Mouse (Mus musculus) left cerebral cortex, adult 8-10 months (tissue): Measurements from ENCODE around the gene Arntl. TPM values are rescaled to one million over a fixed set of nuclear protein-coding genes. Genes with fewer than 3 reads are reported as not detected.
A peak's percentile ranks its signal among the peaks of the same experiment; 100 is the strongest.

ENCODE experiments used
- DNase-seq, 2 experiments: peaks; one replicate each; pipeline ENCODE4 v3.0.0; 2022; ENCODE audit warnings: low spot score in 2 of 2
- total RNA-seq, 4 experiments: library from RNA; stranded (reverse); gene quantifications; 2 replicates each; pipeline ENCODE4 v1.2.4; 2022

Gene Arntl
- 10 to 100 TPM; 29.6 to 37.8 (median 30.6) TPM for total RNA-seq

DNA sequence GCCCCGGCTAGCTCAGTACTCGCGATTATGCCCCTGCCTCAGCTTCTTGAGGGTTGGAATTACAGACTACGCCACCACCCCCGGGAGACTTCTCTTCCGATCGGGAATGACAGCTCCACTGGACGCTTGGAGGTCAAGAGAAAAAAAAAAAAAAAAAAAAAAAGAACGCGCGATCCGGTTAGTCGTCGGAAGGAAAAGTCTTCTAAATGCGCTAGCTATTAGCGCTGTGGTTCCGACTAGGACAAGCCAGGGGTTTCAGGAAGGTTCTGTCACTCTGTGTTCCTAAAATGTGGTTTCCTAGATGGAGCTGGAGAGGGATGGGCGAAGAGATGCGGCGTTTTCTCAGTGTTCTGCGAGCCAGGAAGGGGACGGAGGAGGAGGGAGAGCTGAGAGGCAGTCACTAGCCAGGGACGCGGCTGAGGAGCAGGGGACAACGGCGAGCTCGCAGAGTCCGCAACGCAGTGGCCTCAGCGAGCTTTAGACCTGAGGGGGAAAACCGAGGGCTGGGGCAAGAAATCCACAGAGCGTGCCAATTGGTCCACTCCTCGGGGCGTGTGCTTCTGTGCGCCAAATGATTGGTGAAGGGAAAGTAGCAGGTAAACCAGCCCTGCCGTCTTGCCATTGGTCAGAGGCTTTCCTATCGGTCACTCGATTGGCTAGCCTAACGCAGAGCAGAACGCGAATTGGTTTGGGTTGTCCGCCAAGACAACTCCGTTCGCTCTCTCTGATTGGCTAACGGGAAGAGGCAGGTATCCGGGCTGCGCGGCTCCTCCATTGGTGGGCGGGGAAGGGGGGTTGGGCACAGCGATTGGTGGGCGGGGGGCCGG, at the start of gene Arntl:
Arntl (plus strand) TSS at position 822 of the 827 bp plus-strand sequence.
- DNase-seq: peak; percentile 83 to 99

DNA sequence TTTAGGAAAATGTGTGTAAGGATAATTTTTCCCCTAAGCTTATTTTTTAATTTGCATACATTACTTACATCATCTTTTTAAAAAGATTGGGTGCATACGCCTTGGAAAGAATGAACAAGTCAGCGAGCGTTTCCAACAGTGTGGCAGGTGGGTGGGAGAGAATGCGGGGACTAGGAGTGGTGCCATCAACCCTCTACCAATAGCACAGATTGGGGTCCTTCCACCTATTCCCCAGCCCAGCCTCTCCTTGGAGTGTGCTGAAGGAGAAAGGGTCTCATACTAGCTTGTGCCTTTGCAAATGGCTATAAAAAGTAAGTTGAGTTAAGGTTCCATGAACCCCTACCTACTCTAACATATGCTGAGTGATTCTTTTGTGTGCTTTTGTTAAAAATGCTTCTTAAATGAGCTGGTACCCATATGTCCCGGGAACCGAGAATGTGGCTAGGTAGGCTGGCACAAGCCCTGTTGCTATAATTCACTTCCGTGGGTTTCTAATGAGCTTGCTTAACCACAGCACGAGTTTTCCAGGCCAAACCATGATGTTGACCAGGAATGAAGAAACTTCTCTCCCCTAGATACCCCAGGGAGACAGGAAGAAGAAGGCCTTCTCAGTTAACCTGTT, 46.1 kb upstream of the Arntl start:
- DNase-seq: peak in 1 of 2 experiments; percentile 72

DNA sequence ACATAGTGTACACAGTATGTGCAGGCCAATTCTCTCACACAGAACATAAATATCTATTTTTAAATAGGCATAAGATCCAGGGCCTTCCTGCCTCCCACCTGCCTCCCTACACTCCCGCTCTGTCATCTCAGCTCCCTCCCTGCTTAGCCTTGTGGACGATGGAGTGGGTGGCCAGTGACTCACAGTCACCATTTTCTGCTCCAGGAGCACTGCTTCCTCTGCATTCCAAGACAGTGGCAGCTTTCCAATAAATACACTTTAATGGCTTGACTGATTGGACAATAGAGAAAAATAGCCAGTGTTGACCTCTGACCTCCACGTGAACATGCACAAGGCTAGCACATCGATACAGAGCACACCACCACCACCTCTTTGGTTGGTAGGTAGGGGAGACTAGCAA, 42.5 kb upstream of the Arntl start:
- DNase-seq: peak in 1 of 2 experiments; percentile 83

DNA sequence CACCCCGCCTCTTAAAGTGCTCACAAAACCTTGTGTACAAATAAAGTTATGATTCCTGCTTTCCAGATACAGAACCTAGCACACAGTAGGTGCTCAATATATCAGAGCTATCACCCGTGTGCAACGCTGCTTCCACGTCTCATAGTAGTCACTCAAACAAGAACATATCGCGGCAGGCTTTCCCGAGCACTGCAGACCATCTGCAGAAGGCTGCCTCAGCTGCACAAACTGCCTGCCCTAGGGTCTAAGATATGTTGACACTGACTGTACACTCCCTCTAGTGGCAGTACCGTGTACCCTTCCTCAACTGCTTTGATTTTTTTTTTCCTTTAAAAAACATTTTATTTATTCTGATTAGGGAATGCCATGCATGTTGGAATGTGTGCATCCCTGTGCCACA, 40.2 kb upstream of the Arntl start:
- no peak for DNase-seq

DNA sequence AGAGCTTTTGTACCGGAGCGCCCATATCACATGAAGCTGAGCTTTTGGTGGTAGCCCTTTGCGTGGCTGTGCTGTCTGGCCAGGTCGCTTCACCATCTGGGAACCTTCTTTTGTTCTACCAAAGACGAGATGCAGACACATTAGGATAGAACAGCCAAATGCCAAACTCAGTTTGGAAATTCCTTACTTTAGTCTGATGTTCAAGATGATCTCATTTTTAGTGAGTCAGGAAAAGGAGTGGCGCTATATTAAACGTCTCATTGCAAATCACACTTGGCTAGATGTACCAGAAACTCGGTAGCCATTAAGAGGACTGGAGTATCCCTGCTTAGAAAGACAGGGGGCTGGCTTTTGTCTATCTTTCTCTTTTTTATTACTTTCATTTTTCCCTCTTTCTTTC, 38.7 kb upstream of the Arntl start:
- DNase-seq: no peak

DNA sequence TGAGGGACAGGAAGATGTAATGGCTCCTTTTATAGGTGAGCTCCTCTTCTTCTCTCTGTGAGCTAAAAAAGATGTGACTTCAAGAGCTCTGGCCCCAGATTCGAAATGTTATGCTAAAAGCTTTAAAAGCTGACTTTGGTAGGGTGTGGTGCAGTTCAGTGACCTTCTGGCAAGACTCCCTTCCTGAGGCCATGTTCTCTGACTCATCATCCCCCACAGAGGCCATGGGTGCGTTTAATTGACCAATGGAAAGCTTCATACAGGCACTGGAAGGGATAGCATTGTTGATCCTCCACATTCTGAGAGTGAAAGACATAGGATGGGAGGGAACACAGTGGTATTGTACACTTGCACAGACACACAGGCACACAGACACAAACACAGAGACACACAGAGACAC, 34.8 kb upstream of the Arntl start:
- DNase-seq: no peak

DNA sequence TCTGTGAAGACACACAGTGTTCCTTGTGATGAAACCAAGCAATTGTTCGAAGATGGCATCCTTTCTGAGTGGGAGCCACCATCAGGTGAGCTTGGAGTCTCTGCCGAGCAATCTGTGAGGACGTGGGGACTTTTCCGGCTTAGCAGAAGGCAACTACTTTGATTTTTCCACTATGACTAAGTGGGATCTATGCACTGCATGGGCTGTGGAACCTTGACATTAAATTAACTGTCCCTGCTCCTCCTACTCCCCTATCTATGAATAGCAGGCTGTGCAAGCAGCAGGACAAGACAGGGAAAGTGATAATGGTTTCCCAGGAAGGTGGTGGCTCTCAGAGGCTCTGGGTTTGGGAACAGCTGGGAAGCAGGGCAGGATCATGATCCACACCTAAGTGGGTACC, 31.8 kb upstream of the Arntl start:
- peak in 1 of 2 experiments; percentile 41 for DNase-seq

DNA sequence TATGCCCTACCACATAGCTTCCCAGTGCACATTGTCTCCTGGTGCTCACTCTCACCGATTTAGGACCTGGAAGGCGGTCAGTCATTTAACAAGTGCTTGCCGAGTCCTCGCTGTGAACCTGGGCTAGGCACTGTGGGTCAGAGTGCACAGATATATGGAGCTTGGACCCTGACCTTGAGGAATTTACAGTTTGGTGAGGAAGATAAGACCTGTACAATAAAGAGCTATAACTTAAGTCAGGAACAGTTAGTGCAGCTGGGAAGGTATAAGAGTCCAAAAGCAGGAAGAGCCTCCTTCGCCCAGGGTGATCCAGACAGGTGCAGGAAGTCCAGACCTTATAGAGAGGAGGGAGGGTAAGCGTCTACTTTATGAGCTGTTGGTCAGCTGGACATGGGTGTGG, 29.2 kb upstream of the Arntl start:
- DNase-seq: no peak

DNA sequence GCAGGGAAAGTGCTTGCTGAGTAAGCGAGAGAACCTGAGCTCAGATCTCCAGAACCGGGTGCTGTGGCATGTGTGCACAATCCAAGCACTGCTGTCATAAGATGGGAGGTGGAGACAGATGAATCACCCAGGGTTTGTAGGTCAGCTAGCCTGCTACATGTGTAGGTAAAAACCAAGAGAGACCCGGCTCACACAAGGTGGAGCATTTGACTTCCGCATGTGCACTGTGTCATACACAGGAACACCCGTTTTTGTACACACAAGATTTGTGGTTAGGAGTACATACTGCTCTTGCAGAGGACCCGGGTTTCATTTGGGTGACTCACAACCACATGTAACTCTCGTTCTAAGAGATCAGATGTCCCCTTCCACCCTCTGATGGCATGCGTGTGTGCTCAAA, 23.5 kb upstream of the Arntl start:
- no peak for DNase-seq

DNA sequence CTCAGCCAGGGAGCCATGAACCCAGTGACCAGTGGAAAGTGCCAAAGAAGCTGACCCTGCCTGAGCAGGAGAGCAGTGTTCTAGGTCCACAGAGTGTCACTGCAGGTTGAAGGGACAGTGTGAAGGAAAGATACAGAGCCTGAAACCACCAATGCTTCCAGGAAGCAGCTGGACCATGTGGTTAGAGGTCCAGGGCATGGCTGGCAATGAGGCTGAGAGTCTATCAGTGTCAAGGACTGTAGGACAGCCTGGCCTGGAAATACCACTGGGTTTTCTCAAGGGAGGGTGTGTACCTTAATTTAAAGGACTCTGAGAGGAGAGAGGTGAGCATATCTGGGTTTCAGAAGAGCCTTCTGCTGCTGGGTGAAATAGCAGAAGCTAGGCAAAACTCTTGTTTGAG, 22.2 kb upstream of the Arntl start:
- no peak for DNase-seq

DNA sequence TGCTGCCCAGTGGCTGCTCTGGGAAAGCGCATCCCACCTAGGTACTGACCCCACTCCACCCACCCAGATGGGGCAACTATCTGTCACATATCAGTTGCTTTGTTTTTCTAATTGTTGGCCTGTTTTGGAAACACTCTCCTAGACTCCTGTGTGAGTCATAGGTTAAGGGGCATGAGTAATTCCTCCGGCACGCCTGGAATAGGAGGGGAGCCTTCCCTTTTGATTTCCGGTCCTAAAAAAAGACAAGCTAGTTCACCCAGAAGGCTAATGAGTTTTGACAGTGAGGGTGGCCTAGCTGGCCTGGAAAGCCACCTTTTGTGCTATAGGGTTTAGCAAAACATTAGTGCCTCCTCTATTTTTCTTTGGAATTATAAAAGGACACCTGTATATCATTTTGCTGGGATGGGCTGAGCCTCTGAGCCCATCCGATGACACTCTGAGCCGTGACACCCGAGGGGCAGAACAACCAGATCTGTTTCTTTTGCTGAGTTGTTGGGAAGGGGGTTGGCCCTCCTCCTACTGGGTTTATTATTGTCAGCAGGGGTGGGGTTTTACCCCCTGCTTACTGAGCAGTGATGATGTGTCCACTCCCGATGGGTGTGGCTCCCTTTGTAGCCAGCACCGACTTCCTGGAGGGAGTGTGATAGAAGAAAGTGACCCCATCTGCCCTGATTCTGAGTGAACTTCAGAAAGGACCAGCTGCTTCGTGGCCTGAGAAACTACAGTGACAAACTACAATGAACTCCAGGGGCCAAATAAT, 21.0 kb upstream of the Arntl start:
- no peak for DNase-seq

DNA sequence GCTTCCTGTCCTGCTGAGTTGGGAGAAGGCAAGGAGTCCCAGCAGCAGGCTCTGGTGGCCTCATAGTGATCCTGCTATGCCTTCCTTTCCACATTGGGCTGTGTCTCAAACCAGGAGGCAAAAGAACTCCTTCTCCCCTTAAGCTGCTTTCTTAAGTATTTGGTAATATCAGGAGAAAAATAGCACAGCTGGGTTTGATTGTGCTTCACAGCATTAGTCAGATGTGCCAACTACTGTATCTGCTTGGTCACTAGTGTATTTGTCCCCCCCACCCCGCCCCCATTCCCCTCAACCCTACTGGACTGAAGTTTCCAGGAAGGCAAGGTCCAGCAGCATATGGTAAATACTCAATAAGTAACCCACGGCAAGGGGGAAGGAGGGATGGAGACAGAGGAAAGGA, 19.2 kb upstream of the Arntl start:
- DNase-seq: no peak

DNA sequence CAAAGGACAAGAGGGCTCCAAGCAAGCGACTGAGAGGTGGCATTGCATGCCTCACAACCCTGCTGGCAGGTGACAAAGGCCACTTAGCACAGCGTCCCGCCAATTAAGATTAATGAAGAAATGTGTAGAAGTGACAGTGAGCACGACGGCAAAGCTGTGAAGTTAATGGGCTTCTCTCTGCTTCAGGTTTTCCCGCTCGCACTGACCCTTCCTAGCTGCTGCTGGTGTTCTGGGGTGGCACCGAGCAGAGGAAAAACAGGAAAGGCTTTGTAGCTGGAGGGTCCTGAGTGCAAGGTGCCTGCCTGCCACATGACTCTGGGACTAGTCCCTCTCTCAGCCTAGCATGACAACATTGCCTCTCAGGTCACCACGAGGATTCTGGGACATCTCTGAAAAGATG, 18.7 kb upstream of the Arntl start:
- DNase-seq: no peak

DNA sequence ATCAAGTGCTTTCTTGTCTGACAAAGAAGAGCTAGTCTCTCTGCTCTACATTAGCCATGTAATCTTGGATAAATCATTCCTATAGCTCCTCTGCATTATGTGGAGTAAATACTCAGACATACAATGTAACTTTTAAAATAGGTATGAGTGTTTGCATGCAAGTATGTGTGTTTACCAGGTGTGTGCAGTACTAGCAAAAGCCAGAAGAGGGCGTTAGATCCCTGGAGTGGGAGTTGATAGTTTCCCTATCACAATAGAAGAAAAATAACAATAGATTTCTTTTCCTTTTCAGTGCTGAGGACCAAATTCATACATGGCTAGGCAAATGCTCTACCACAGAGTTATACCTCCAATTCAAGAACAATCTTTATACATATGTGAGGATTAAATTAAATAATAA, 15.5 kb upstream of the Arntl start:
- no peak for DNase-seq

DNA sequence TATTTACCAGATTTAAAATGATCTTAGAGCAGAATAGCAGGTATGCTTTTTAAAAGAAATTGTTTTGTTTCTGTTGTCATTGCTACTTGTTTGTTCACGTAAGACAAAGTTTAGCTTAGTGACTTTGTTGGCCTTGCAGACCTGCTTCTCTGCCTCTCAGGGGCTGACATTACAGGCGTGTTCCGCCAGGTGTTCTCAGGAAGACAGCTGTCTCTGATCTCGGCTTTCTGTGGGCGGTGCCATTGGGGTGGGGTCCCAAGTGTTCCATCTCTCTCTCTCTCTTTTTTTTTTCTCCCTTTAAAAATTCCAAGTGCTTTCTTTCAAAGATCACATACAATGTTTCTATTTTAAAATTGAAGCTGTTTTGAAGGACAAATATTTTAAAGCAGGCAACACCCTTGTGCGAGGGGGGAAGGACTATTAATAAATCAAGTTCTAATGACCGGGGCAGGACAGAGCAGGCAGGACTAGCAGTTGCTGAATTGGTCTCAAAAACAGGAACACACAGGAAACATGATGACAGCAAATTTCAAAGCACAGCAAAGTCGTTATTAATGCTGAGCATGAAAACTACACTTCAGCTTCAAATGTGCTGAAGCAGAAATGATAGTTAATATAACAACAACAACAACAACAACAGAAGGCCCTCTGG, 14.4 kb upstream of the Arntl start:
- DNase-seq: no peak

DNA sequence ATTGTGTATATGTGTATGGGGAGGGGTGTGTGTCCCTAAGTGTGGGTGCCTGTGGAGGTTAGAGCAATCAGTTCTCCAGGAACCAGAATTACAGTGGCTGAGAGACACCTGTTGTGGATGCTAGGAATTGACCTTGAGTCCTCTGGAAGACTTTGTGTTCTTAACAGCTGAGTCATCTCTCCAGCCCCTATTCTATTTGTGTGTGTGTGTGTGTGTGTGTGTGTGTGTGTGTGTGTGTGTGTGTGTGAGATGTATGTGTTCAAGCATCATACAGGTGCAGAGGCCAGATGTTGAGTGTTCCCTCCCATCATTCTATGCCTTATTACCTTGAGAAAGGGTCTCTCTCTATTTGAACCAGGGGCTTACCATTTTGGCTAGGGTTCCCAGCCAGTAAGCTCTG, 13.4 kb upstream of the Arntl start:
- no peak for DNase-seq

DNA sequence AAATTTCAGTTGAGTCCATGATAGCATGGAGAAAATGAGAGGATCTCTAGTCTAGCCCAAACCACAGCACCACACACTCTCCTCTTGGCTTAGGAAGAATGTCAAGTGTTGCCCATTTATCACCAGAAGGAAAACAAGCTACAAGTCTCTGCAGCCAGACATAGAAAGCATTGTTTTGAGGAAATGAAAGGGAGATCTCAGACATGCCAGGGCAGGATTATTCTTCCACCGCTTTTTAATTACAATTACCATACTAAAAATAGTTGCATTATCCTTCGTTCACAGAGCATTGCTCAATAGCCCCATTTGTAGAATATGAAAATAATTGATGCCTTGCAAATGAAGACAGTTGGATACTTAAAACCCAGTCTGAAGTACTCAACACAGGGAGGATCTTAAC, 12.0 kb upstream of the Arntl start:
- no peak for DNase-seq

DNA sequence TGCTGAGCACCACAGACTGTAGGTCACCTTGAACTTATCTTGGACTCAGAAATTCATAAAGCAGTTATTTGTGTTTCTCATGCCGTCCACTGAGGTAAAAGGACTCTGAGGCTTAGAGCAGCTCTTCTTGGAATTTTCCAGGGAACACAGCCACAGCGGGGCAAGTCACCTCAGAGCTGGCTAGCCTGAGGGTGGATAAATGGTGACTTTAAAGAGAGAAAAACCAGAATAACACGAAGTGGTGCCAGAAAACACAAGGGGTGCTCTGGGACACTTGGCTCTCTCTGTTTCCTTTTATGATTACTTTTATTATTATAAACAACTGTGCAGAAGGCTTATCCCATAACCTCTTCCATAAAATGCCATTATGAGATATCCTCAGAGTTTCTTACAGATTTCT, 11.1 kb upstream of the Arntl start:
- no peak for DNase-seq

DNA sequence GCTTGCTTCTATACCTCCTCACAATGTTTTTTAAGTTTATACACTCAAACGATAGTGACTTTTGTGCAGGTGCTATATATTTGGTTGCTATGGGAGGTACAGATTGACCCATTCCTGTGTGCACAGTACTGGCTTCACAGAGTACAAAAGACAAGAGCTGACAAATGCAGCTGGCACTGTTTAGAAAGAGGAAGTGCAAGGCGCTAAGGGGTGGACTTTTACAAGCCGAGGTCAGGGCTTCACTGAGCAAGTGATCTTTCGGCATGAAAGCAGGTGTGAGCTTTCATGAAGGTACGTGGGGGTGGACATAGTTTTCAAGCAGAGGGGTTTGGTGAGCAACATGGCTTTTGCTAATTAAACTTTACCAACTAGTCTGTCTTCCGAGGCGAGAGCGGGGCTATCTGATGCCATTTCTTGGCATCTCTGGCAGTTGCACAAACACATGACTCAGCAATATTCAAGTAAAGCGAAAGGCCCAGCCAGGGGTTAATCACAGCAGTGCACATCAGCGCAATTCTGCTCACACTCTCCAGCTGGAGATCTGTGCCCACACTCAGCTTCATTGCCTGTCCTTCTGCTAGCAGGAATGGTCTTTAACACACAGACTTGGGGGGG, 10.0 kb upstream of the Arntl start:
- no peak for DNase-seq

DNA sequence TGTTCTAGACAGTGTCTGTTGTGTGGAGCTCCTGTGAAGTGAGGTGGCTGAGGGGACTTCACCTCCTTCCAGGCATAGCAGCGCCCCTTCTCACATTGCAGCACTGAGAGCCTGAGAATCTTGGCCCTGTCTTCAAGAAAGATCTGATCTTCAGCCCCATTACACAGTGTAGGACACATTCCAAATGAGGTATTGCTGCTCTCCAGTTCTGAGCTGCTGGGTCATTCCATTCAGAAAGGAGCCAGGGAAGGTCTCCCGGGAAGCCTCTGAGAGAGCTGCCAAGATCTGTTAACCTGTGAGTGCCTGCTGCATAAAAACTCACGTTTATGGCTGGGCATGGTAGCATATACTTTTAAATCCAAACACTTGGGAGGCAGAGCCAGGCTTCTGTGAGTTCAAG, 5.7 kb upstream of the Arntl start:
- DNase-seq: no peak
